Mouse (Mus musculus) left cerebral cortex, adult 18-20 months (tissue): Measurements from ENCODE around the gene Gbx1. TPM values are rescaled to one million over a fixed set of nuclear protein-coding genes. Genes with fewer than 3 reads are reported as not detected.

Experiments used
- DNase-seq, 2 experiments: peaks; one replicate each; pipeline ENCODE4 v3.0.0; 2021 to 2022; ENCODE audit warnings: low spot score in 2 of 2, mixed read lengths in 1 of 2
- total RNA-seq, 2 experiments: library from RNA; stranded (reverse); gene quantifications; 2 replicates each; pipeline ENCODE4 v1.2.3; 2021

The Gbx1 gene
- total RNA-seq, 2 experiments from 2014 or later: 0.21 to 0.33 TPM

- DNase-seq: no peak
These were observed 49.1 kb downstream of the Gbx1 start for GRCm38 (mm10) chr5:24477909-24478308.

- DNase-seq: no peak
These were observed 51.3 kb downstream of the Gbx1 start for GRCm38 (mm10) chr5:24475476-24476241.

GRCm38 (mm10) chr5:24474723-24475261, 52.2 kb downstream of the Gbx1 start:
- DNase-seq: peak; percentile 76 to 87

GRCm38 (mm10) chr5:24474025-24474722, 52.8 kb downstream of the Gbx1 start:
- no peak for DNase-seq

- DNase-seq: no peak
These were observed 54.0 kb downstream of the Gbx1 start for GRCm38 (mm10) chr5:24472884-24473619.

- peak; percentile 73 to 82 for DNase-seq
These were observed 56.4 kb downstream of the Gbx1 start for GRCm38 (mm10) chr5:24470600-24470999.

GRCm38 (mm10) chr5:24466762-24467161, 60.2 kb downstream of the Gbx1 start:
- no peak for DNase-seq

GRCm38 (mm10) chr5:24455613-24456012, 71.4 kb downstream of the Gbx1 start:
- DNase-seq: no peak

GRCm38 (mm10) chr5:24455076-24455475, 71.9 kb downstream of the Gbx1 start:
- DNase-seq: no peak

- no peak for DNase-seq
These were observed 73.1 kb downstream of the Gbx1 start for GRCm38 (mm10) chr5:24453985-24454303.

GRCm38 (mm10) chr5:24453283-24453984, 73.6 kb downstream of the Gbx1 start:
- peak in 1 of 2 experiments; percentile 25 for DNase-seq

Other genes starting within 250 kb of the Gbx1 start
- 10 to 100 TPM; 29.6 to 36.2 TPM for gene Kcnh2, start 175.6 kb downstream of the Gbx1 start, total RNA-seq
- gene Nos3, start 162.4 kb downstream of the Gbx1 start, total RNA-seq: 10 to 100 TPM in 1 of 2 experiments, 1 to 10 TPM in 1; 8.0 to 10.7 TPM
- gene Atg9b, start 135.1 kb downstream of the Gbx1 start, total RNA-seq: 1 to 10 TPM; 4.2 to 6.4 TPM
- gene Abcb8, start 133.5 kb downstream of the Gbx1 start, total RNA-seq: 10 to 100 TPM; 43.3 to 56.1 TPM
- gene Asic3, start 113.8 kb downstream of the Gbx1 start, total RNA-seq: under 1 TPM in 1 of 2 experiments, not detected in 1; 0.54 TPM
- 100 to 1,000 TPM; 128 to 129 TPM for gene Cdk5, start 103.7 kb downstream of the Gbx1 start, total RNA-seq
- gene Slc4a2, start 103.4 kb downstream of the Gbx1 start, total RNA-seq: 10 to 100 TPM; 28.9 to 31.0 TPM
- gene Fastk, start 81.9 kb downstream of the Gbx1 start, total RNA-seq: 100 to 1,000 TPM; 108 to 131 TPM
- gene Tmub1, start 79.3 kb downstream of the Gbx1 start, total RNA-seq: 10 to 100 TPM; 27.2 to 27.3 TPM
- 100 to 1,000 TPM; 517 to 575 TPM for gene Agap3, start 75.0 kb downstream of the Gbx1 start, total RNA-seq
- not detected for gene Asb10, start 13.8 kb upstream of the Gbx1 start, total RNA-seq
- gene 4931409K22Rik, start 29.6 kb upstream of the Gbx1 start, total RNA-seq: not detected
- 10 to 100 TPM; 89.7 to 90.5 TPM for gene Abcf2, start 50.3 kb upstream of the Gbx1 start, total RNA-seq
- gene Chpf2, start 59.5 kb upstream of the Gbx1 start, total RNA-seq: 10 to 100 TPM; 65.9 to 76.4 TPM
- gene Smarcd3, start 97.2 kb upstream of the Gbx1 start, total RNA-seq: 100 to 1,000 TPM in 1 of 2 experiments, 10 to 100 TPM in 1; 93.6 to 103 TPM
- gene Nub1, start 158.3 kb upstream of the Gbx1 start, total RNA-seq: 10 to 100 TPM; 78.7 to 84.1 TPM
- gene Wdr86, start 203.5 kb upstream of the Gbx1 start, total RNA-seq: 1 to 10 TPM in 1 of 2 experiments, under 1 TPM in 1; 0.56 to 1.0 TPM
- gene Crygn, start 230.8 kb upstream of the Gbx1 start, total RNA-seq: not detected